Mouse (Mus musculus) cerebral cortex, adult 2 months (tissue): ENCODE data around the gene Avp.

Experiments used
- WGBS: fragments of 180-500 bp; shearing (Covaris S2); methylation state at CpG from one replicate; pipeline ENCODE4 v1.1.7; 2018; 5-methylcytosine and 5-hydroxymethylcytosine counted together

The Avp gene

DNA sequence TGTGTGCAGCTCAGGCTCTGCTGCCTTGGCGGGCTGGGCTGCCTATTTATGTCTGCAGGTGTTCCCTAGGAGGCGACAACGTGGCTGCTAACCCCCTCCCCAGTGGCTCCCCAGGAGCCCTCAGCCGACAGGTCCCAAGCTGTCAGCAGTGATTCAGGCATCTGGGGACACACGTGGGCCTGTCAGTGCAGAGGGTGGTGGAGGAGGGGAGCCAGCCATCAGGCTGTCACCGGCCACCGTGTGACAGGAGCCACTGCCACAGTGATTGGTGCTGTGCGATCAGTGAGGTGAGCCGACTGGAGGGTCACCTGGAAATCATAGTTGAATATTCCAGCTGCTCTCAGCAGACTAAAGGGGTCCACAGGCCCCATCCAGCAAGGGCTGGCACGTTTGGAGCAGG, at the start of gene Avp:
Avp (minus strand) TSS at position 3 of the 400 bp plus-strand sequence.
- 59% methylated on average over 10 of the region's 10 CpGs for WGBS

DNA sequence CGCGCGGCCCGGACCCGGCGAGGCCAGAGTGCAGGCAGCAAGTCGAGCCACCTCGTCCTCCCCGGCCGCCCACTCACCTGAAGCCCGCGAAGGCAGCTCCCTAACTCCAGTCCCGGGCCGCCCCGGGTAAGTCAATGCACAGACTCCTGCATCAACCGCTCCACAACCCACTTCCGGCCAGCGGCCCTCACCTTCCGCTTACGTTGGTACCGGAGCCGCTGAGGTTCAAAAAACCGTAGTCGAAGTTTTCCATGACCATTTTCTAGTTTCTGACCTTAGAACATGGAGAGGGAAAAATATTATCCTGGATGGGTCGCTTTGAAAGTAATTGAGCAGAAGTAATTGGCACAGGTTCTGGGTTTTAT, 47.5 kb upstream of the Avp start, which contains the start of the genes Fastkd5 and Ubox5:
Fastkd5 (minus strand) TSS at position 189 of the 365 bp plus-strand sequence.
Ubox5 (minus strand) TSS at position 200 of the 365 bp plus-strand sequence.
- WGBS, result under 1% methylated on average over 25 of the region's 25 CpGs

GRCm38 (mm10) chr2:130629080-130629838, 46.9 kb upstream of the Avp start:
- 2% methylated on average over 37 of the region's 37 CpGs for WGBS

DNA sequence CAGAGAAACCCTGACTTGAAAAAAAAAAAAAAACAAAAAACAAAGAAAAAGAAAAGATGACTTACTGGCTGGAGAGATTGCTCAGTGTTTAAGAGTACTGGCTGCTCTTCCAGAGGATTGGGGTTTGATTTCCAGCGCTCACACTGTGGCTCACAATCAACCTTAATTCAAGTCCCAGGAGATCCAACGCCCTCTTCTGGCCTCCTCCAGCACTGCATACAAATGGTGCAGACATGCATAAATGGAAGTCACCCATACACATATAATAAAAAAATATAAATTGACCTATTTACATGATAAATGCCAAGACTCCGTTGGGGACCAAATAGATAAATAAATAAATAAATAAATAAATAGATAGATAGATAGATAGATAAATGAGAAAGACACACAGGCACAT, 46.1 kb upstream of the Avp start:
- WGBS, result 63% methylated on average over 3 of the region's 3 CpGs

GRCm38 (mm10) chr2:130618972-130619371, 36.6 kb upstream of the Avp start:
- 68% methylated on average over 7 of the region's 7 CpGs for WGBS

GRCm38 (mm10) chr2:130613091-130613490, 30.7 kb upstream of the Avp start:
- WGBS, result 68% methylated on average over 3 of the region's 3 CpGs

DNA sequence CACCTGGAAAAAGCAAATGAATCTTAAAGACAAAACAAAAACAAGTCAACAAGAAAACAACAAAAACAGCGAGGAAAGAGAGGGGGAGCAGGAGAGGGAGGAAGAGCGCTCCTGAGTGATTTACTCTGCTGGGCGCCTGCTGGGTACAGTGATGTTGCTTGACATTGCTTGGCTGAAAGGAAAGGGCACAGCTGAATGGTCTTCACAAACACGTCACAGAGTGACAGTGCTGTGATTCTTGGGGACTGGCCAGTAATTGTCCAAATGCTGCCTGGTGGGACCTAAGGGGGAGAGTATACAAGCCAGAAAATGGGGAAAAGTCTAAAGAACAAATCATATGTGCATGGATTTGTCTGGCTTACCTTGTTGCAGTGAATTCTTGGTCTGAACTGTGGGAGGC, 19.8 kb upstream of the Avp start:
- 79% methylated on average over 4 of the region's 4 CpGs for WGBS

DNA sequence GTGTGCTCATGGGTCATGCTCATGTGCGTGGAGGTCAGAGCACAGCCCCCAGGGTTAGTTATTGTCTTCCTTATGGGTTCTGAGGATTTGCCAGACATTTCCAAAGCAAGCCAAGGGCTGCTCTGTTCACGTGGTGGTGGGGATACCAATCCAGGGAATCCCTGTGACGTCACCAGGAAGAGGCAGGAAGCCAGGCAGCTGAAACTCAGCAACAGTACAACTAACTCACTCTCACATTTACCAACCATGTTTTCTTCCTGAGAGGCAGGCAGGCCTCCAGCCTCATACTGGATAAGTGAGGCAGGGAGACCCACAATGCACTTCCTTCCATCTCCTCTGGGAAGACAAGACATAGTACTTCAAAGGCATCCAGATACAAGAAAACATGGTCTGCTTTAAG, 16.0 kb upstream of the Avp start:
- 48% methylated on average over 3 of the region's 3 CpGs for WGBS

- 7% methylated on average over 1 of the region's 1 CpGs for WGBS
Observed at GRCm38 (mm10) chr2:130597601-130598010, 15.3 kb upstream of the Avp start.

DNA sequence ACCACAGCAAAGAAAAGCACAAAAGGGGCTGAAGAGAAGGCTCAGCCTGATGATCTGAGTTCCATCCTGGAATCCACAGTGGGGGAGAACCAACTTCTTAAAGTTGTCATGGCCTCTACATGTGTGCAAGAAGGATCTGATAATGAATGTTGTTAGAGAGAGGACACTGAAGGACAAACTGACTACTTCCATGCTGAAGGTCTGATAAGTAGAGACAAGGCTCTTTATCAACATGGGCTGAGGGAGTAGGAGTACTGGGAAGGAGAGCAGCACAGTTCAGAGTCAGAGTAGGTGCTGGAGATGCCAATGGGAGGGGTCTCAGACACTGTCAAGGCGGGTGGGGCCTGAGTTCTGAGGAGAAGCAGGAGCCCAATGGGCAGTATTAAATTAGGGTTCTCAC, 13.2 kb upstream of the Avp start:
- 96% methylated on average over 1 of the region's 1 CpGs for WGBS

GRCm38 (mm10) chr2:130591016-130591415, 8.7 kb upstream of the Avp start:
- WGBS, result 89% methylated on average over 2 of the region's 2 CpGs

DNA sequence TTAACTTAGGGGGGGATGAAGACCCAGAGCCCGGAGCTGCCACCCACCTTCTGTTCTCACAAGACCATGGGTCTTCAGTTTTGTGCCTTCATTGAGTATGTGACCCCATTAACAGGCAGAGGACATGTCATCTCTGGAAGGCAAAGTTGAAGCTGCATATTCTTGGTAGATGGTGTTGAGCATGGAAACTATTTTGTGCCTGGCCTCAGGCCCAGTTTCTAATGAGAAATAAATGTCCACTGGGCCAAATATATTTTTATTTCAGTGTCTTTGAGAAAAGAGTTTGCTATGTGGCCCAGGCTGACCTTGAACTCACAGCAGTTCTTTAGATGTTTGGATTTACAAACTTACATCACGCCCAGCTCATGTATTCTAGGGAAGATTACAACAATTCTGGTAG, 7.4 kb upstream of the Avp start:
- WGBS, result 88% methylated on average over 2 of the region's 2 CpGs

DNA sequence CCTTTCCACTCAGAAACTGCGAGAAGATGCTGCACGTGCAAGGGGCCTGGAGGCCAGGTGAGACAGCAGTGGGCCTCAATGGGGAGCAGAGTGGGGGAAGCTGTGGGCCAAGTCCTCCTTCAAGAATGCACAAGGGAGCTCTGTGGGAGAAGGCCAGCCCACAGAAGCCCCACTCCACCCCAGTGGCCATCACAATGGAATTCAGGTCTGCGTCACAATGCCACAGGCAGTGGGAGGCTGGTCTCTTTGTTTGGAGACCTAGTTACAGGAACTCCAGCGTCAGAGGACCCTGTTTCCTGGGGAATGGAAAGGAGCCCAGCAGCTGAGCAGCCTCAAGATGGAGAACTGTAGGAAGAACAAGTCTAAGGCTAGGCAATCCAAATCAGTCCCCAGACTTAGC, 6.8 kb upstream of the Avp start:
- 63% methylated on average over 4 of the region's 4 CpGs for WGBS

GRCm38 (mm10) chr2:130588373-130588772, 6.0 kb upstream of the Avp start:
- WGBS, result 45% methylated on average over 2 of the region's 2 CpGs

- 51% methylated on average over 6 of the region's 6 CpGs for WGBS
Observed at GRCm38 (mm10) chr2:130586016-130586415, 3.7 kb upstream of the Avp start.

DNA sequence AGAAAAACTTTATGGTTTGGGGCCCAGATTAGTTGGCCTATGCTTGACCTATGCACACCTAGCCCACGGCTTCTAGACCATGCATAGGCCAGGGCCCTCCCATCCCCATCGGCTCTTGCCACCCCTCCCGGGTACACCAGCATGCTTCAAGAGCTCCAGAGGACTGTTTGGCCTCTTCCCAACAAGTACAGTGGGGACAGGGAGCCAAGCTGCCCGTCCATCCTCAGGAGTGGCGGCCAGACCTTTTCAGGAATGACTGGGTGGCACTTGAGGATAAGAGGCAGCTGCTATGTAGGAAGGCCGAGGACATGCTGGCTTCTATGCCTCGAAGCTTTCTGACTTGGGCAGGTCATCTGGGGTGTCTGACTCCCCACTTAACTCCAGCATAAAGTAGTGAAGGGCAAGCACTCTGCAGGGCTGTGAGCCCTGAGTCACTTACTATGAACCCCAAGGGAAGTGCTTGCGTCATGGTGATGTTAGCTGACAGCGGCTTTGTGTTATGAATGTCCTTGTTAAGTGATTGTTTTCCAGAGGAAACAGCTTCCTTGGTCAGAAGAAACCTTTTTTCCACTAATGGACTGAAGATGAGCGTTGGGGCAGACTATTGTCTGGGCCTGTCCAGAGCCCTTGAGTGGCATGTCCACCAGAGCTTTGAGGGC, 1.7 kb upstream of the Avp start:
- WGBS, result 74% methylated on average over 10 of the region's 10 CpGs

- 10% methylated on average over 15 of the region's 16 CpGs for whole genome bisulfite sequencing
Observed at GRCm38 (mm10) chr2:130581201-130581600, 1.2 kb downstream of the Avp start.

GRCm38 (mm10) chr2:130579791-130580190, 2.6 kb downstream of the Avp start:
- 14% methylated on average over 8 of the region's 8 CpGs for WGBS

- WGBS, result 6% methylated on average over 11 of the region's 11 CpGs
Observed at GRCm38 (mm10) chr2:130578148-130578547, 4.2 kb downstream of the Avp start.

GRCm38 (mm10) chr2:130577632-130578031, 4.7 kb downstream of the Avp start:
- WGBS, result 7% methylated on average over 12 of the region's 12 CpGs

DNA sequence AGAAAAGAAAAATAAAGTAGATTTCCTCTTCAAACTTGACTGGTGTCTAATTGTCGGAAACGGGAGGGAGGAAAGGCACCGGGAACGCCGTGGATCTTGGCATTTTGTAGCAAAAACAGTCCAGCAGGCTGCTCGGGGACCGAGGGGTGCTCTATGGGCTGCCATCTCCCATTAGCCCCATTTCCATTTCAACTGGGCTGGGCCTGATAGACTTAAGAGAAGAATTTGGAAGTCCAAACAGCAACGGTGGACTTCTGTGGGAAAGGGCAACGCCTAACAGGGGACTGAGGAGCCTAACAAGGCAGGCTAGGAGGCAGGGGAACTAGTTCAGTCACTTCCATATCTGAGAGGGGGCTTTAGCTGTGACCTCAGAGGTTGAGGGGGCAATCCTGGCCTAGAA, 5.3 kb downstream of the Avp start:
- 24% methylated on average over 9 of the region's 9 CpGs for WGBS

DNA sequence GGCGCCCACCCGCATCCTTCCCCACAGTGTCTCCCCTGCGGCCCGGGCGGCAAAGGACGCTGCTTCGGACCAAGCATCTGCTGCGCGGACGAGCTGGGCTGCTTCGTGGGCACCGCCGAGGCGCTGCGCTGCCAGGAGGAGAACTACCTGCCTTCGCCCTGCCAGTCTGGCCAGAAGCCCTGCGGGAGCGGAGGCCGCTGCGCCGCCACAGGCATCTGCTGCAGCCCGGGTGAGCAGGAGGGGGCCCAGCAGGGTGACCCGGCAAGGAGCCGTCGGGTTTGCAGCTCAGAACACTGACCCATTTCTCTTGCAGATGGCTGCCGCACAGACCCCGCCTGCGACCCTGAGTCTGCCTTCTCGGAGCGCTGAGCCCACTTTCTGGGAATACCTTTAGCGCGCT, 5.8 kb downstream of the Avp start:
- WGBS, result 7% methylated on average over 32 of the region's 32 CpGs

DNA sequence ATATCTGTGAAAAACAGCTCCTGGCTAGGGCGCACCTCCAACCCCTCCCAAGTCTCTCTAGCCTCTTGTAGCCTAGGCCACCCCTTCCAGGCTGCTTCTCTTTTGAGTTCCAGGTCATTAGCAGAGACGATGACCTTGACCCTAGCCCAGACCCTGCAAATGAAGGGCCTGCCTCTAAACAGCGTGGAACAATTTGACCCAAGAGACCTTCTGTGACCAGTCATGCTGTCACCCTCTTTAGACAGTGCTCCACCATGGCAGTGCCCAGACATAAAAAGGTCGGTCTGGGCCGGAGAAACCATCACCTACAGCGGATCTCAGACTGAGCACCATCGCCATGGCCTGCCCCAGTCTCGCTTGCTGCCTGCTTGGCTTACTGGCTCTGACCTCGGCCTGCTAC, 6.5 kb downstream of the Avp start, which contains the start of gene Oxt:
Oxt (plus strand) TSS at position 301 of the 400 bp plus-strand sequence.
- WGBS, result 75% methylated on average over 9 of the region's 9 CpGs
